Mouse (Mus musculus) MEL (cell line): ENCODE measurements at regions not wholly inside any gene's neighbourhood (a gene's known extent, or its start where the extent isn't known, plus 50 kb on each side); places are given as distances from the start of the nearest gene placed in this dataset.

Experiments used
- DNase-seq: peaks from one replicate; pipeline ENCODE4 v3.0.0; 2011; ENCODE audit warnings: low read depth, low spot score
- H3K27ac ChIP-seq: 2 replicates; pipeline ENCODE4 v1.5.1; 2012; ENCODE audit warnings: low read depth, mild to moderate bottlenecking, control low read depth, low read length, moderate library complexity; ENCODE audit not compliant: control insufficient read depth
- H3K27me3 ChIP-seq, 2 experiments: fragments of 150-350 bp in 1 of 2; sonication (generic) in 1 of 2; 2 replicates each; pipeline ENCODE4 v1.6.1; 2012; ENCODE audit warnings: low read length in 2 of 2, mild to moderate bottlenecking in 2 of 2, improper control_type of control experiment in 1 of 2, moderate library complexity in 1 of 2; ENCODE audit not compliant: insufficient read depth in 2 of 2, control insufficient read depth in 1 of 2
- H3K36me3 ChIP-seq, 2 experiments: 2 replicates each; pipeline ENCODE4 v1.6.1; 2012 to 2014; ENCODE audit warnings: low read length in 2 of 2, improper control_type of control experiment in 1 of 2, inconsistent platforms in 1 of 2, mild to moderate bottlenecking in 1 of 2; ENCODE audit not compliant: insufficient read depth in 2 of 2, control insufficient read depth in 1 of 2
- H3K4me1 ChIP-seq, 2 experiments: fragments of 150-350 bp in 1 of 2; sonication (generic) in 1 of 2; 2 replicates each; pipeline ENCODE4 v1.6.1; 2012; ENCODE audit warnings: low read length in 2 of 2, improper control_type of control experiment in 1 of 2, mild to moderate bottlenecking in 1 of 2; ENCODE audit not compliant: insufficient read depth in 2 of 2, control insufficient read depth in 1 of 2
- H3K4me3 ChIP-seq, 2 experiments: fragments of 150-350 bp in 1 of 2; sonication (generic) in 1 of 2; 2 replicates each; pipeline ENCODE4 v1.5.1; 2012; ENCODE audit warnings: low read depth in 2 of 2, low read length in 2 of 2, mild to moderate bottlenecking in 2 of 2, moderate library complexity in 2 of 2, control low read depth in 1 of 2, improper control_type of control experiment in 1 of 2; ENCODE audit not compliant: control insufficient read depth in 1 of 2, insufficient read depth in 1 of 2
- H3K79me2 ChIP-seq: 2 replicates; pipeline ENCODE4 v1.6.1; 2012; ENCODE audit warnings: mild to moderate bottlenecking, low read length, moderate library complexity; ENCODE audit not compliant: control insufficient read depth, poor library complexity, insufficient read depth
- H3K9ac ChIP-seq: 2 replicates; pipeline ENCODE4 v1.6.1; 2012; ENCODE audit warnings: low read depth, mild to moderate bottlenecking, control low read depth, low read length, moderate library complexity; ENCODE audit not compliant: control insufficient read depth, poor library complexity, severe bottlenecking
- H3K9me3 ChIP-seq: fragments of 150-350 bp; sonication (generic); replicated peaks from 2 replicates; pipeline ENCODE4 v1.6.1; 2012; ENCODE audit warnings: mild to moderate bottlenecking, low read length, improper control_type of control experiment, moderate library complexity; ENCODE audit not compliant: insufficient read depth
- CHD1 ChIP-seq: IDR thresholded peaks from 2 replicates; pipeline ENCODE4 v1.6.1; 2012; ENCODE audit warnings: low read depth, mild to moderate bottlenecking, inconsistent platforms, low read length, improper control_type of control experiment
- EP300 ChIP-seq, 2 experiments: IDR thresholded peaks; 2 replicates each; pipeline ENCODE4 v1.6.1; 2011; ENCODE audit warnings: improper control_type of control experiment in 2 of 2, low read length in 2 of 2, low read depth in 1 of 2, mild to moderate bottlenecking in 1 of 2
- GATA1 ChIP-seq: IDR thresholded peaks from 2 replicates; pipeline ENCODE4 v1.6.1; 2011; ENCODE audit warnings: low read depth, low read length, improper control_type of control experiment
- KAT2A ChIP-seq: conservative IDR thresholded peaks from 2 replicates; pipeline ENCODE4 v1.6.1; 2012; ENCODE audit warnings: low read depth, low read length, improper control_type of control experiment, inconsistent platforms
- MAFK ChIP-seq: IDR thresholded peaks from 2 replicates; pipeline ENCODE4 v1.6.1; 2011; ENCODE audit warnings: low read depth, mild to moderate bottlenecking, low read length, improper control_type of control experiment, borderline replicate concordance
- MAX ChIP-seq: IDR thresholded peaks from 2 replicates; pipeline ENCODE4 v1.6.1; 2011; ENCODE audit warnings: low read length, improper control_type of control experiment
- MEF2A ChIP-seq: IDR thresholded peaks from 2 replicates; pipeline ENCODE4 v1.6.1; 2014; ENCODE audit warnings: low read depth, mild to moderate bottlenecking, inconsistent platforms, low read length, improper control_type of control experiment; ENCODE audit not compliant: poor library complexity, insufficient replicate concordance, severe bottlenecking; ENCODE audit errors: extremely low read depth
- MYC ChIP-seq: IDR thresholded peaks from 2 replicates; pipeline ENCODE4 v1.6.1; 2011; ENCODE audit warnings: low read depth, mild to moderate bottlenecking, low read length, improper control_type of control experiment, moderate library complexity
- NRF1 ChIP-seq: IDR thresholded peaks from 2 replicates; pipeline ENCODE4 v1.6.1; 2014; ENCODE audit warnings: low read depth, mild to moderate bottlenecking, inconsistent platforms, low read length, improper control_type of control experiment, moderate library complexity; ENCODE audit not compliant: poor library complexity, insufficient read depth, severe bottlenecking
- POLR2AphosphoS2 ChIP-seq: IDR thresholded peaks from 2 replicates; pipeline ENCODE4 v1.6.1; 2011; ENCODE audit warnings: low read length, improper control_type of control experiment
- RAD21 ChIP-seq: IDR thresholded peaks from 2 replicates; pipeline ENCODE4 v1.6.1; 2011; ENCODE audit warnings: mild to moderate bottlenecking, low read depth, low read length, improper control_type of control experiment
- RCOR1 ChIP-seq: IDR thresholded peaks from 2 replicates; pipeline ENCODE4 v1.6.1; 2012; ENCODE audit warnings: low read depth, mild to moderate bottlenecking, inconsistent platforms, low read length, improper control_type of control experiment
- SIN3A ChIP-seq: IDR thresholded peaks from 2 replicates; pipeline ENCODE4 v1.6.1; 2012; ENCODE audit warnings: low read length, improper control_type of control experiment, inconsistent platforms
- TBP ChIP-seq: IDR thresholded peaks from 2 replicates; pipeline ENCODE4 v1.8.0; 2011; ENCODE audit warnings: low read depth, low read length, improper control_type of control experiment
- TCF12 ChIP-seq: IDR thresholded peaks from 2 replicates; pipeline ENCODE4 v1.6.1; 2014; ENCODE audit warnings: low read depth, mild to moderate bottlenecking, inconsistent platforms, low read length, improper control_type of control experiment, moderate library complexity
- UBTF ChIP-seq: IDR thresholded peaks from 2 replicates; pipeline ENCODE4 v1.6.1; 2012; ENCODE audit warnings: low read depth, mild to moderate bottlenecking, inconsistent platforms, low read length, improper control_type of control experiment, moderate library complexity, borderline replicate concordance; ENCODE audit not compliant: insufficient read depth
- USF2 ChIP-seq, 2 experiments: IDR thresholded peaks; 2 replicates each; pipeline ENCODE4 v1.6.1; 2011 to 2012; ENCODE audit warnings: improper control_type of control experiment in 2 of 2, low read length in 2 of 2, borderline replicate concordance in 1 of 2, inconsistent platforms in 1 of 2, low read depth in 1 of 2, mild to moderate bottlenecking in 1 of 2; ENCODE audit not compliant: insufficient read depth in 1 of 2
- ZC3H11A ChIP-seq: IDR thresholded peaks from 2 replicates; pipeline ENCODE4 v1.6.1; 2012; ENCODE audit warnings: low read depth, mild to moderate bottlenecking, inconsistent platforms, low read length, improper control_type of control experiment
- ZMIZ1 ChIP-seq: IDR thresholded peaks from 2 replicates; pipeline ENCODE4 v1.6.1; 2012; ENCODE audit warnings: low read depth, mild to moderate bottlenecking, inconsistent platforms, low read length, improper control_type of control experiment, moderate library complexity
- ZNF384 ChIP-seq: IDR thresholded peaks from 2 replicates; pipeline ENCODE4 v1.6.1; 2012; ENCODE audit warnings: low read depth, mild to moderate bottlenecking, inconsistent platforms, low read length, improper control_type of control experiment

- no peaks in the 10 kb centered on the region for H3K27me3 ChIP-seq
- TF ChIP-seq MEF2A (no peak), ZMIZ1 (no peak), ZC3H11A (no peak), POLR2AphosphoS2 (no peak), EP300 (IDR thresholded peaks at IDR 0.05; ENCODE audit: low read depth in 1 of 2, low read length in 2 of 2) (no peak), KAT2A (no peak), MAX (no peak), ZNF384 (no peak), TCF12 (no peak), RAD21 (no peak), SIN3A (no peak), NRF1 (no peak), UBTF (no peak), TBP (no peak), MYC (no peak), RCOR1 (no peak), USF2 (IDR thresholded peaks at IDR 0.05; ENCODE audit: borderline replicate concordance in 1 of 2, insufficient read depth in 1 of 2, low read depth in 1 of 2, low read length in 2 of 2) (no peak), MAFK (no peak), CHD1 (no peak)
- H3K4me1 ChIP-seq: no peaks in the 10 kb centered on the region
- no peaks in the 10 kb centered on the region for H3K9me3 ChIP-seq
- H3K79me2 ChIP-seq: no peaks in the 10 kb centered on the region
- no peak overlapping the region for H3K27ac ChIP-seq
- H3K36me3 ChIP-seq: no peaks in the 10 kb centered on the region
- no peak overlapping the region for H3K9ac ChIP-seq
- H3K4me3 ChIP-seq: no peak overlapping the region
- DNase-seq: no peak
Measured at GRCm38 (mm10) chr16:95127616-95128015, 129.7 kb upstream of the Kcnj15 start.

- H3K4me1 ChIP-seq: no peaks in the 10 kb centered on the region
- H3K27ac ChIP-seq: no peak overlapping the region
- H3K36me3 ChIP-seq: no peaks in the 10 kb centered on the region
- no peak for DNase-seq
- H3K79me2 ChIP-seq: no peaks in the 10 kb centered on the region
- H3K27me3 ChIP-seq: no peaks in the 10 kb centered on the region
- TF ChIP-seq USF2 (IDR thresholded peaks at IDR 0.05; ENCODE audit: borderline replicate concordance in 1 of 2, insufficient read depth in 1 of 2, low read depth in 1 of 2, low read length in 2 of 2) (no peak), GATA1 (no peak)
- TF ChIP-seq, all 39 proteins: peak for 0
- Histone ChIP-seq H3K4me3 (no peak overlapping the region), H3K9ac (no peak overlapping the region), H3K9me3 (no peaks in the 10 kb centered on the region)
Measured at GRCm38 (mm10) chr16:95131815-95132214, 125.5 kb upstream of the Kcnj15 start.
